Mouse (Mus musculus) gastrocnemius, postnatal 4 days (tissue): ENCODE data around the gene Adam11. TPM values are rescaled to one million over a fixed set of nuclear protein-coding genes. Genes with fewer than 3 reads are reported as not detected.

Source experiments
- DNase-seq, 2 experiments: peaks; one replicate each; pipeline ENCODE4 v3.0.0; 2021 to 2022; ENCODE audit warnings: low spot score in 2 of 2, mixed read lengths in 2 of 2
- total RNA-seq, 2 experiments: library from RNA; stranded (reverse); gene quantifications; 2 replicates each; pipeline ENCODE4 v1.2.3; 2021

The Adam11 gene
- total RNA-seq, 2 experiments from 2014 or later: 2.5 to 2.6 TPM

DNA sequence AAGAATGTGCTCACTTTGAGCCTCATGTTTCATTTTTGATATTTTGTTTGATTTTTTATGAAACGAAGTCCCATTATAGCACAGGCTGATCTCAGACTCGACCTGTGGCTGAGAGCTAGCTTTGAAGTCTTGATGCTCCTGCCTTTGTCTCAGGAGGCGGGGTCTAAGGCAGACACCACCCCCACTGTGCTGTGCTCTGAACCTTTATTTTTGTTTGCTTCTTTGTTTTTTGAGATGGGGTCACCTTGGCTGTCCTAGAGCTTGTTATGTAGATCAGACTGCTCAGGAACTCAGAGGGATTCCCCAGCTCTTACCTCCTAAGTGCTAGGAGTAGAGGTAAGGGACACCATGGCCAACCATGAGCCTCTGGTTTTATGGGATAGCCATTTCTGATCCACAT lies 59.2 kb downstream of the Adam11 start:
- DNase-seq: no peak

DNA sequence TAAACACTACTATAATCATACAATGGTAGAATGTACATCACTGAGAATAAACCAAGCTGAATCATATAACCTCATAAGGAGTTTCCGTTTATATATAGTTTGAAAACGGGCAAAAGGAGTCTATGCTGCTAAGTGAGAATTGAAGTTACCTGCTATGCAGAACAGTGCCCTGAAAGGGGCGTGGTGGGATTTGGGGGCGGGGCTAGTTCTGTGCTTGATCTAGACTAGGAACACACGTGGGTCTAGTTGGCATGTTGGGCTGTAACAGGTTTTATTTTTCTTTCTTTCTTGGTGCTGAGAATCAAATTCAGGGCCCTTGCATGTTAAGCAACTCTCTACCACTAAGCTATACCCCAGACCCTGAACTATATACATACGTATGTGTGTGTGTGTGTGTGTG lies 60.0 kb downstream of the Adam11 start:
- no peak for DNase-seq

DNA sequence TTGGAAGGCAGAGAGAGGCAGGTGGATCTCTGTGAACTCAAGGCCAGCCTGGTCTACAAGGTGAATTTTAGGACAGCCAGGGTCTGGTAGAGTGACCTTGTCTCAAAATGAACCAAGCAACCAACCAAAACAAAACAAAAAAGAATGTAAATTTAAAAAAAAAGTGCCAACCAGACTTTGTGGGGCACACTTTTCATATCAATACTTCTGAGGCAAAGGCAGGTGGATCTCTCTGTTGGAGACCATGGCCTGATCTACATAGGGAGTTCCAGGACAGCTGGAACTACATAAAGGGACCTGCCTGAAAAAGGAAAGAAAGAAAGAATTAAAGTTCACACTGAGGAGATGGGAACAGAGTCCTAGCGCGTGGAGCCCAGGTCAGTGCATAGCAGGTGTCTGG lies 65.2 kb downstream of the Adam11 start:
- DNase-seq: no peak

GRCm38 (mm10) chr11:102827097-102827496 lies 65.9 kb downstream of the Adam11 start:
- DNase-seq: no peak

Other genes with a start within 250 kb of the Adam11 start
- gene Gpatch8, start 205.0 kb upstream of the Adam11 start, total RNA-seq: 10 to 100 TPM; 39.5 to 45.7 TPM
- gene Gm11627, start 182.0 kb upstream of the Adam11 start, total RNA-seq: 1 to 10 TPM; 2.1 to 2.8 TPM
- 10 to 100 TPM; 23.0 to 24.4 TPM for gene Fzd2, start 157.0 kb upstream of the Adam11 start, total RNA-seq
- under 1 TPM; 0.10 to 0.18 TPM for gene Meioc, start 97.7 kb upstream of the Adam11 start, total RNA-seq
- 10 to 100 TPM; 75.7 to 84.0 TPM for gene Ccdc43, start 63.7 kb upstream of the Adam11 start, total RNA-seq
- 10 to 100 TPM; 39.4 to 41.0 TPM for gene Gjc1, start 58.3 kb downstream of the Adam11 start, total RNA-seq
- gene Higd1b, start 74.4 kb downstream of the Adam11 start, total RNA-seq: 1 to 10 TPM; 3.3 to 4.9 TPM
- 10 to 100 TPM; 66.4 to 69.7 TPM for gene Eftud2, start 119.5 kb downstream of the Adam11 start, total RNA-seq
- not detected for gene Ccdc103, start 119.8 kb downstream of the Adam11 start, total RNA-seq
- not detected for gene Fam187a, start 123.7 kb downstream of the Adam11 start, total RNA-seq
- under 1 TPM in 1 of 2 experiments, not detected in 1; 0.26 TPM for gene Gfap, start 139.5 kb downstream of the Adam11 start, total RNA-seq
- 10 to 100 TPM in 1 of 2 experiments, 1 to 10 TPM in 1; 9.5 to 10.5 TPM for gene Kif18b, start 163.7 kb downstream of the Adam11 start, total RNA-seq
- gene C1ql1, start 185.2 kb downstream of the Adam11 start, total RNA-seq: 1 to 10 TPM; 1.3 to 1.5 TPM